Mouse (Mus musculus) layer of hippocampus, adult 9-10 months (tissue): Measurements from ENCODE around the gene Ttc8.

Source experiments
- DNase-seq: peaks from one replicate; pipeline ENCODE4 v3.0.0; 2022; ENCODE audit warnings: low spot score

Gene Ttc8

DNA sequence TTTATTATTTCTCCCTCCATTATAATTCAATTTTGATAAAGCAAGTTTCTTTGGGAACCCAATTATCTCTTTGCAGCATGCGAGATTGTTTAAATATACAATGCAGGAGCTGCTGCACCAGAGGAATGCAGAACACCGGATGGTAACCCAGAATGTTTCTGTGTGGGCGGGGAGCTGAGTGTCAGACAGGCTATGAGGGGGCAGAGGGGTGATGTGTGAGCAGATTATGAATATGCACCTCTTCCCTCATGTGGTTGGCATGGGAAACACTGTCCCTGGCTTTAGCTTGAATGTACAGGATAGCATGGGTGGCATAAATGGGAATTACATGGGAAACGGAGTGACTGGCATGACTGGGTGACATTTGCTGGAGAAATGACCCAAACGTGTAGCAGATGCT is 108.3 kb downstream of the Ttc8 start:
- no peak for DNase-seq

DNA sequence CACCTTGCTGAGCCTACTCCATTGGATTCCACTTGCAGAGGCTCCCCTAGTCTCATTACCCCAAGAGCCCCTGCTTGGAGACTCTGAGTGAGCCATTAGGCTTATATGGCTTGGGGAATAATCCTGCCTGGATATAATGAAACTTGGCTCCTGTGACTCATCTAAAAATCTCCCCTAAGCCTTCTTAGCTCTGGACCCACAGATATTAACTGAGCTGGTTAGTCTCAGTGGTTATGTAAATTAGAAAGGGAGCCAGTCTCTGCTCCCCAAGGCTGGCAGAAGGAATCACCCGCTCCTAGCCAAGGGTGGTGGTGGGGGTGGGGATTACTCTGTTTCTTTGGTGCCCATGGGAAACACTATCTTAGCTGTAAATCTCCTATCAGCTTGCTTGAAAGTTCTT is 109.6 kb downstream of the Ttc8 start:
- DNase-seq: no peak
